Mouse (Mus musculus): Measurements from ENCODE around the gene Cactin. TPM values are rescaled to one million over a fixed set of nuclear protein-coding genes. Genes with fewer than 3 reads are reported as not detected.

Cactin gene
- polyA plus RNA-seq, 1 experiment from 2014 or later = 35.9 TPM

- Histone ChIP-seq H3K9me3 (ENCODE audit: control insufficient read depth, low read length) (no peaks in the 10 kb centered on the region), H3K4me1 (ENCODE audit: control insufficient read depth, insufficient read depth, low read length) (peaks cover 13% of the 10 kb centered on the region; the same call in 1 of the 2 replicates), H3K27ac (replicated peaks; ENCODE audit: low read depth, low read length) (no peak within 1 kb of the TSS), H3K4me2 (ENCODE audit: low read depth, severe bottlenecking) (peak within 1 kb of the TSS; percentile 99), H3K27me3 (ENCODE audit: control insufficient read depth, insufficient read depth, low read length) (no peaks in the 10 kb centered on the region), H3K9ac (ENCODE audit: low read length) (peak within 1 kb of the TSS; percentile 75), H3K4me3 (ENCODE audit: low read depth, low read length) (peak within 1 kb of the TSS; percentile 77), H3K36me3 (ENCODE audit: control insufficient read depth, insufficient read depth, low read length) (peaks cover 2% of the 10 kb centered on the region; the same call in 1 of the 2 replicates)
- DNase-seq (ENCODE audit: low spot score) (peak; percentile 86), ATAC-seq (ENCODE audit: insufficient number of reproducible peaks, low FRiP score, low TSS enrichment, low read depth) (peak; percentile 85)
- WGBS = 2% methylated on average over 73 of the region's 79 CpGs
These were observed 36.3 kb downstream of the Cactin start, which contains the start of gene Mfsd12 for GRCm38 (mm10) chr10:81356991-81357844. Gene Mfsd12, plus strand, starts transcription at chr10:81357491.

GRCm38 (mm10) chr10:81358209-81358608 is 37.3 kb downstream of the Cactin start:
- no peak for ATAC-seq (ENCODE audit: insufficient number of reproducible peaks, low FRiP score, low TSS enrichment, low read depth)
- peak overlapping the region; percentile 99 for H3K4me2 ChIP-seq (ENCODE audit: low read depth, severe bottlenecking)
- DNase-seq (ENCODE audit: low spot score) = no peak
- H3K9ac ChIP-seq (ENCODE audit: low read length) = peak overlapping the region; percentile 75
- H3K36me3 ChIP-seq (ENCODE audit: control insufficient read depth, insufficient read depth, low read length) = peaks cover 2% of the 10 kb centered on the region; the same call in 1 of the 2 replicates
- peaks cover 7% of the 10 kb centered on the region for H3K27me3 ChIP-seq (ENCODE audit: control insufficient read depth, insufficient read depth, low read length)
- H3K4me1 ChIP-seq (ENCODE audit: control insufficient read depth, insufficient read depth, low read length) = peaks cover 13% of the 10 kb centered on the region; the same call in 1 of the 2 replicates
- peak overlapping the region; percentile 77 for H3K4me3 ChIP-seq (ENCODE audit: low read depth, low read length)
- H3K9me3 ChIP-seq (ENCODE audit: control insufficient read depth, low read length) = no peaks in the 10 kb centered on the region
- 29% methylated on average over 4 of the region's 4 CpGs for WGBS
- no peak overlapping the region for H3K27ac ChIP-seq (replicated peaks; ENCODE audit: low read depth, low read length)

GRCm38 (mm10) chr10:81358841-81359240 is 37.9 kb downstream of the Cactin start:
- ATAC-seq (ENCODE audit: insufficient number of reproducible peaks, low FRiP score, low TSS enrichment, low read depth) (no peak), DNase-seq (ENCODE audit: low spot score) (no peak)
- peaks cover 18% of the 10 kb centered on the region for H3K4me1 ChIP-seq (ENCODE audit: control insufficient read depth, insufficient read depth, low read length)
- H3K36me3 ChIP-seq (ENCODE audit: control insufficient read depth, insufficient read depth, low read length) = peaks cover 2% of the 10 kb centered on the region; the same call in 1 of the 2 replicates
- H3K4me2 ChIP-seq (ENCODE audit: low read depth, severe bottlenecking) = no peak overlapping the region
- no peaks in the 10 kb centered on the region for H3K9me3 ChIP-seq (ENCODE audit: control insufficient read depth, low read length)
- no peak overlapping the region for H3K27ac ChIP-seq (replicated peaks; ENCODE audit: low read depth, low read length)
- H3K27me3 ChIP-seq (ENCODE audit: control insufficient read depth, insufficient read depth, low read length) = peaks cover 14% of the 10 kb centered on the region
- 67% methylated on average over 1 of the region's 1 CpGs for WGBS
- no peak overlapping the region for H3K9ac ChIP-seq (ENCODE audit: low read length)
- 0 out of 2 replicates have a peak overlapping the region, but pooled peaks have one; percentile 77 for H3K4me3 ChIP-seq (ENCODE audit: low read depth, low read length)

- WGBS = 63% methylated on average over 8 of the region's 8 CpGs
- peaks cover 30% of the 10 kb centered on the region for H3K4me1 ChIP-seq (ENCODE audit: control insufficient read depth, insufficient read depth, low read length)
- H3K9me3 ChIP-seq (ENCODE audit: control insufficient read depth, low read length) = no peaks in the 10 kb centered on the region
- no peak overlapping the region for H3K27ac ChIP-seq (replicated peaks; ENCODE audit: low read depth, low read length)
- no peak overlapping the region for H3K4me2 ChIP-seq (ENCODE audit: low read depth, severe bottlenecking)
- ATAC-seq (ENCODE audit: insufficient number of reproducible peaks, low FRiP score, low TSS enrichment, low read depth) = no peak
- 0 out of 2 replicates have a peak overlapping the region, but pooled peaks have one; percentile 0 for H3K9ac ChIP-seq (ENCODE audit: low read length)
- H3K27me3 ChIP-seq (ENCODE audit: control insufficient read depth, insufficient read depth, low read length) = peaks cover 27% of the 10 kb centered on the region
- peaks cover 2% of the 10 kb centered on the region; the same call in 1 of the 2 replicates for H3K36me3 ChIP-seq (ENCODE audit: control insufficient read depth, insufficient read depth, low read length)
- H3K4me3 ChIP-seq (ENCODE audit: low read depth, low read length) = no peak overlapping the region
- no peak for DNase-seq (ENCODE audit: low spot score)
These were observed 39.8 kb downstream of the Cactin start for GRCm38 (mm10) chr10:81360721-81361120.

GRCm38 (mm10) chr10:81362336-81362949 is 41.5 kb downstream of the Cactin start:
- Histone ChIP-seq H3K4me3 (ENCODE audit: low read depth, low read length) (no peak overlapping the region), H3K9ac (ENCODE audit: low read length) (no peak overlapping the region), H3K4me1 (ENCODE audit: control insufficient read depth, insufficient read depth, low read length) (peaks cover 26% of the 10 kb centered on the region), H3K4me2 (ENCODE audit: low read depth, severe bottlenecking) (no peak overlapping the region), H3K9me3 (ENCODE audit: control insufficient read depth, low read length) (no peaks in the 10 kb centered on the region), H3K27me3 (ENCODE audit: control insufficient read depth, insufficient read depth, low read length) (peaks cover 27% of the 10 kb centered on the region), H3K27ac (replicated peaks; ENCODE audit: low read depth, low read length) (no peak overlapping the region), H3K36me3 (ENCODE audit: control insufficient read depth, insufficient read depth, low read length) (peaks cover 9% of the 10 kb centered on the region)
- no peak for ATAC-seq (ENCODE audit: insufficient number of reproducible peaks, low FRiP score, low TSS enrichment, low read depth)
- DNase-seq (ENCODE audit: low spot score) = no peak
- WGBS = 74% methylated on average over 12 of the region's 12 CpGs

- Histone ChIP-seq H3K4me3 (ENCODE audit: low read depth, low read length) (peak overlapping the region; percentile 28), H3K4me2 (ENCODE audit: low read depth, severe bottlenecking) (peak overlapping the region; percentile 54), H3K27ac (replicated peaks; ENCODE audit: low read depth, low read length) (no peak overlapping the region), H3K9me3 (ENCODE audit: control insufficient read depth, low read length) (no peaks in the 10 kb centered on the region), H3K4me1 (ENCODE audit: control insufficient read depth, insufficient read depth, low read length) (peaks cover 17% of the 10 kb centered on the region), H3K27me3 (ENCODE audit: control insufficient read depth, insufficient read depth, low read length) (peaks cover 27% of the 10 kb centered on the region), H3K36me3 (ENCODE audit: control insufficient read depth, insufficient read depth, low read length) (peaks cover 19% of the 10 kb centered on the region), H3K9ac (ENCODE audit: low read length) (no peak overlapping the region; the same call in 1 of the 2 replicates)
- 7% methylated on average over 54 of the region's 54 CpGs for WGBS
- ATAC-seq (ENCODE audit: insufficient number of reproducible peaks, low FRiP score, low TSS enrichment, low read depth) (0 out of 2 replicates have a peak, but pooled peaks have one; percentile 0), DNase-seq (ENCODE audit: low spot score) (no peak)
These were observed 42.8 kb downstream of the Cactin start for GRCm38 (mm10) chr10:81363436-81364346.

- DNase-seq (ENCODE audit: low spot score) (peak; percentile 54), ATAC-seq (ENCODE audit: insufficient number of reproducible peaks, low FRiP score, low TSS enrichment, low read depth) (peak; percentile 11; the same call in 1 of the 2 replicates)
- Histone ChIP-seq H3K4me1 (ENCODE audit: control insufficient read depth, insufficient read depth, low read length) (peaks cover 17% of the 10 kb centered on the region), H3K27me3 (ENCODE audit: control insufficient read depth, insufficient read depth, low read length) (peaks cover 27% of the 10 kb centered on the region), H3K4me3 (ENCODE audit: low read depth, low read length) (peak overlapping the region; percentile 28), H3K9me3 (ENCODE audit: control insufficient read depth, low read length) (no peaks in the 10 kb centered on the region), H3K9ac (ENCODE audit: low read length) (0 out of 2 replicates have a peak overlapping the region, but pooled peaks have one; percentile 4), H3K4me2 (ENCODE audit: low read depth, severe bottlenecking) (peak overlapping the region; percentile 54), H3K36me3 (ENCODE audit: control insufficient read depth, insufficient read depth, low read length) (peaks cover 25% of the 10 kb centered on the region), H3K27ac (replicated peaks; ENCODE audit: low read depth, low read length) (no peak overlapping the region)
- WGBS = 11% methylated on average over 28 of the region's 28 CpGs
These were observed 43.8 kb downstream of the Cactin start for GRCm38 (mm10) chr10:81364666-81365065.
